Mouse (Mus musculus) cerebellum, adult 9-11 months (tissue): ENCODE data around the gene Fmnl2.
A peak's percentile ranks its signal among the peaks of the same experiment; 100 is the strongest.

Experiments
- DNase-seq: peaks from one replicate; pipeline ENCODE4 v3.0.0; 2022

Fmnl2 gene

GRCm38 (mm10) chr2:52918094-52918493 lies 60.4 kb downstream of the Fmnl2 start:
- DNase-seq: no peak

DNA sequence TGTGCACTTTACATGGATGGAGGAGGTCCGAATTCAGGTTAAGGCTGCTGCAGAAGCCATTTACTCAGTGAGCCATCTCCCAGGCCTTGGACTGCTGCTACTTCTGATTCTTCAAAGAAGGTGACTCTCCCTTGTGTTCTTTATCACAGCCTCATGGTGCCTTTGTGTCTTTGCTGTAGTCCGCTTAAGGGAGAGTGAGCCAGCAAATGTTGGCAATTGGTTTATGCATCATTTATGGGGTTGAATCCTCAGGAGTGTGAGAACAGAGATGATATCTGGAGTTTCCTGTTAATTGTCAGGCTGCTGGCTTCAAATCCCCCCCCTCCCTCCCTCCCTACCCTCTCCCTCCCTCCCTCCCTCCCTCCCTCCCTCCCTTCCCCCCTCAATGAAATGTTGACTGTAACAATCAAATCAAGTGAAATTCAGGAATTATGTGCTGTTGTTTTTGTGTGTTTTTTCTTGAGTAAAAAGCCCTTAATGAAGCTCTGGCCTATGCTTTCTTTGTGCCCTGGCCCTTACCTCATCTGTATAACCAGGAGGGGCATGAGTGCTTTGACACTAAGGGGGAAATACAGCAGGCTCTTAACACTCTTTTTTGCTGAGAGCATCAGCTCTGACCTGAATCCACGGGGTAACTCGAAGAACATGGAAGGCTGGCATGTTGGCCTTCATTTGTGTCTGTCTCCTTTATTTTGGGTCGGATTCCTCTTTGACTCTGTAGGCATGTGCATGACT lies 63.2 kb downstream of the Fmnl2 start:
- DNase-seq: no peak

DNA sequence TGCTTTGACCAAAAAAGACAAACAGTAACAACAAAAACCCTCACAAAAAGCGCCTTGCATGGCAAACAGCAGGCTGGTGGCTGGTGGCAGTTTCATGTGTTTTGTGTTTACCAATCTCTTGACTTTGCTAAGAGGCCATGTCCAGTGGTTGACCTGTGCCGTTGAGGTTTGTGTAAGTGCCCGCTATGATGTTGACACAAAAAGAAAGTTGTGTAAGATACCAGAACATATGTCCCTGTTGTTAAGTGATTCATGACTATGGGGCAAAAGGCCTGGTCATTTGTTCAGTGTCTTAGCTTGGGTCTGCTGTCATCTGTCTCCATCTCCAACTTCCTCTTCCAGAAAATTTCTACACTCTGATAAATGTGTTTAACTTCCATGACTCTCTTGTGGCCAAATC lies 67.4 kb downstream of the Fmnl2 start:
- DNase-seq: no peak

DNA sequence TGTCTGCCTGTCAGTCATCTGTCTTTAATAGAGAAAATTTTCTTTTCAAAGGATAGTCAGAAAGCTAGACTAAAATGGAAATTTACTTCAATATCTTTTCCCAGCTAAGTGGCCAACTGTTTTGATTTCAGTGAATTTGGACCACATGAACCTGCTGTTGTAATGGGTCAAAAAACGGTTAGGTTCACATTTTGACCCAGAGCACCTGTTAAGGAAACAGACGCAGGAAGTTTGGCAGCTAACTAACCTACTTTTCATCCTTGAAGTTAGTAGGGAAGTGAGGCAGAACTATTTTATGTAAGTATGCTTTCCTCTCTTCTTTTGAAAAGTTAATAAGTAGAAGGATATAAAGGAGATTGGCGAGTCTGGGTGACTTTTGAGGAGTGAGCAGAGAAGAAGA lies 69.7 kb downstream of the Fmnl2 start:
- DNase-seq: no peak

DNA sequence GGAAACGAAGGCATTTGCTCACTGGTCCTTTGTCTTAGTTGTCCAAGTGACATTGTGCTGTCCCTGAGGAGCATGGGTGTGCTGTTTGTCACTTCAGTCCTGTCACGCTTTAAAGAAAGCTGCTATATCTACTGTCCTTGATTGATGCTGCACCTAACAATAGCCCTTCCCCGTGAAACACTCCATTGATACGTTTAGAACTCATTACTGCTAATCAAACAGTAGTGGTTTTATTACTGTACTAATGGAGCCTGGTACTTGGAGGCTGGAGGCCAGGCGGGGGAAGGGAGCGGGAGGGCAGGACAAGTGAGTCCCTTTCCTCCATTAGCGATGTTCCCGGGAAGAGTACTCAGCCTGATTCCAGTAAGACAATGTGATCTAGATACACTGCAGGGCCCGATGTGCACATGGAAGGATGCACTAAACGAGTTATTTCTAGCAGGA lies 70.2 kb downstream of the Fmnl2 start:
- DNase-seq: no peak

GRCm38 (mm10) chr2:52928401-52928800 lies 70.7 kb downstream of the Fmnl2 start:
- no peak for DNase-seq

DNA sequence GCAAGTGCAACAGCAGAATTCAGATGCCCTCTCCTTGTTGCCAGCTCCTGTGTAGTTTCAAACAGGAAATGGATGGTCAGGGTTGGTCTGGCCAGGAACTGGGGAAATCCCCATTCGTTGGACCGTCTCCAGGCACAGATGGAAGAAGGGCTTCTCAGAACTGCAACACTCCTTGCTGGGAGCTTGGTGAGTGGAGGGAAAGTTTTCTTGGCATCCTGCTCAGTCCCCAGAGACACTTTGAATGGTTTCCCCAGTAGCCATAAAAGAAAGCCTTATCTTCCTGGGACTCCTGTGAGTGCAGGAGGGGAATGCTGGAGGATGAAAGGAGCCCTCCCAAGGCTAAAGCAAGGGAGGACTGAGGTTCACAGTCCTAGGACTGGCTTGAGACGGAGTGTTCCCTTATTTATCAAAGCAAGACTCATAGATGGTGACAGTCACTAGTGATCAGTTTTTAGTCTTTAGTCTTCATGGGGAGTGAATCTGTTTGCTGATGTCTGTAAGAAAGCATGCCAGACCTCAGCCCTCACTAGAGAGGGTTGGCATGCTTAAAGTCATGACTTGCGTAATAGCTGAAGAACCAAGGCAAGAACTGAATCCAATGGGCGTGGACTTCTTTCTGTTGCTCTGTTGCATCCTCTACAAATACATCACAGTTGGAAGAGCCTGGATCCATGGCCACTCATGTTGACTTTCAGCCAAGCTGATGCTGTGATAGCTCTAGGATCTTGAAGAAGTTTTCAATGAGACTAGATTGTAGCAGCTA lies 72.6 kb downstream of the Fmnl2 start:
- DNase-seq: peak; percentile 79

- no peak for DNase-seq
Observed at GRCm38 (mm10) chr2:52931315-52931714, 73.7 kb downstream of the Fmnl2 start.

DNA sequence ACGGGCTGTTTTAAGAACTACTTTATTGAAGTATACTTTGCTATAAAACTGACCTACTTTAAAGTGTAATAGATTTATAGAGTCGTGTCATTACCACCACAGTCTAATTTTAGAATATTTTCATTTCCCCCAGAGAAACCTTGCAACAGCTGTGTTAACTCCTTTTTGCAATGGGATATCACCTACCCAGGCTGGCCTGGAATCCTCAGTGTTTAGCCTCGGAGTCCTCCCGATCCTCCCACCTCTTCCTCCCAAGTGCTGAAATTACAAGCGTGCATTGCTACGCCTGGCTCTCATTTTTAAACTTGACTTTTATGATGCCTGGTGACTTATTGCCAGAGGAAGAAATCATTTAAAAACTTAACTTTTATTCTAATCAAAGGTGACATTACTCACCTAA lies 78.2 kb downstream of the Fmnl2 start:
- no peak for DNase-seq

- DNase-seq: no peak
Observed at GRCm38 (mm10) chr2:52938351-52939074, 80.9 kb downstream of the Fmnl2 start.

DNA sequence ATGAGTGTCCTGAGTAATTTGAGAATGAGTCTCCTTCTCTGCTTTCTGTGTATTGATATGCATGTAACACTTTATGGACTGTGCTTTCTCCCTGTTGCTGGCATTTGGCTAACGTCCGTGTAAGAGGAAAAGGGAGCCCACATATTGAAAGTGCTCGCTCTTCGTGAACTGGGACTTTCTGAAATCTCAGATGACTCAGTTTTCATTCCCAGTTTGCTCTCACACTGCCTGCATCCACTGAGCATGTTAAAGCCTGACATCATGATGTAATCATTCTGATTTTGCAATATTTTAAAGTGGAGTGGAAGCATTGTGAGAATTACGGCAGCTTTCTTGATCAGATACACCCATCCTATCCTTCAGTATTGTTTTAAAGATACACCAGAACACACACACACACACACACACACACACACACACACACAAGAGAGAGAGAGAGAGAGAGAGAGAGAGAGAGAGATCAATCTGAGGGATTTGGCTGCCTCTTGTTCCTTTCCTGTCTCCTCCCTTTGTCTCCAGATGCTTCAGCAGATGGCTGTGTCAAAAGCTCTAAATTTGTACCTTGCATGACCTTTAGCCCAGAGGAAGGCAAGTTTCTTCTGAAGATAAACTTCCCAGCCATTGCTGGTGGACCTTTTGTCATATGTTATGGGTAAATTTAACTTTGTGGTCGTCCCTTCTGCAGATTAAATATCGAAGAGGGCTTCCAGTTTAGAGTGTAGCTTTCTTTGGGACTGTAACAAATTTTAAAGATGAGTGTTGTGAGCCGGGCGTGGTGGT lies 86.2 kb downstream of the Fmnl2 start:
- peak; percentile 63 for DNase-seq

DNA sequence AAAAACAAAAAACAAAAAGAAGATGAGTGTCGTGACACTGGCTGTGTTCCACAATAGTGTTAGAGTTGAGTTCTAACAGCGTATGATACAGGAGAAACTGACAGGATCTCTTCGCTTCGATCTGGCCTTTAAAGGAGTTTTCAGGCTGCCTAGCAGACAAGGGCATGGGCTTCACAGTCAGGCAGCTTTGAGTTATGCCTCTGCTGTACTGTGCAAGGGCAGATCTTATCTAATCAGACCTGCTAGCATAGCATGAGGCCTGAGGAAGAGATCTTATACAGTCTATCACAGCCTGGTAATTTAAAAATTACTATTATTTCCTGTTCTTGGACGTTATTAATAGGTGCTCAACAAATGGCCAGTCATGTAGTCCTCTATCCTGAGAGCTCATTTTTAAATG lies 86.9 kb downstream of the Fmnl2 start:
- no peak for DNase-seq

- DNase-seq: no peak
Observed at GRCm38 (mm10) chr2:52946074-52946473, 88.4 kb downstream of the Fmnl2 start.

DNA sequence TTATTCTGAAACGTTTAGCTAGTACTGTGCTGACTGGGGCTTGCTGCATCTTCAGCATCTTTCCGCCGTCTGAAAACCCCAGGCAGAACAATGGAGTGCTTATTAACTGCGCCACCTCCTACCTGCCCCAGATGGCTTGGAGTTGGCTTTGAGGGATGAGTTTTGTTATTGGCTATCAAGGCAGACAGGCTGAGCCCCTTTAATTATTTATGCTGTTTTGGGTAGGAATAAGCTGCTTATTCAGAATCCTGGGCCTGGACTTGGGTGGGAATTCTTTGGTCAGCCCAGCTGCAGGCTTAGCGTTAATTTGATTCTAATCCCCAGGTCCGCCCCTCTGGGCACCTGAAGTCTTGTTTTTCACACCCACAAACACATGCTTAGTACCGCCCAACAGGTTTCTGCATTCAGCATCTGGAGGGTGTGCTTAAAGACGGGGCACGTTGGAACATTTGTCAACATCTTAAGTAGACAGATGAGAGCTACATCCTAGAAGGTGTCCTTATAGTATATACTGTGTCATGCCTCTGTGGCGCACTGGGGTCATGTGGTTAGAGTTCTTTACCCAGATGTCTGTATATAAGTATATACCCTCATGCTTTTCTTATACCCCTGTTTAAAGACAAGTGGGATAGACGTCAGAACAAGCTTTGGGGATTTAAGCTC lies 89.0 kb downstream of the Fmnl2 start:
- no peak for DNase-seq

DNA sequence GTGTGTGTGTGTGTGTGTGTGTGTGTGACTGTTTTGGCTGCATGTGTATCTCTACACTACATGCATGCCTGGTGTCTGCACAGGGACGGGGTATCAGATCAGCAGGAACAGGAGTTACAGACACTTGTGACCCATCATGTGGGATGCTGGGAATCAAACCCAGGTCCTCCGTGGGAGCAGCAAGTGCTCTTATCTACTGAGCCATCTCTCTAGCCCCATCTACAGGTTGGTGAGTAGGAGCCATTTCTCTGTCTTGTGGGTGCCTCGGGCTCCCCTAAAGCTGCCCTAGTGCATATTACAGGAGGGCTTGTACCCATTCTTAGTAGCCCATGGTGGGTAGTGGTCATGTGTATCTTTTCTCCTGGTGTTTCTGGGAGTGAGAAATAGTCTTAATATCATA lies 90.7 kb downstream of the Fmnl2 start:
- no peak for DNase-seq

GRCm38 (mm10) chr2:52949556-52949955 lies 91.9 kb downstream of the Fmnl2 start:
- DNase-seq: no peak

DNA sequence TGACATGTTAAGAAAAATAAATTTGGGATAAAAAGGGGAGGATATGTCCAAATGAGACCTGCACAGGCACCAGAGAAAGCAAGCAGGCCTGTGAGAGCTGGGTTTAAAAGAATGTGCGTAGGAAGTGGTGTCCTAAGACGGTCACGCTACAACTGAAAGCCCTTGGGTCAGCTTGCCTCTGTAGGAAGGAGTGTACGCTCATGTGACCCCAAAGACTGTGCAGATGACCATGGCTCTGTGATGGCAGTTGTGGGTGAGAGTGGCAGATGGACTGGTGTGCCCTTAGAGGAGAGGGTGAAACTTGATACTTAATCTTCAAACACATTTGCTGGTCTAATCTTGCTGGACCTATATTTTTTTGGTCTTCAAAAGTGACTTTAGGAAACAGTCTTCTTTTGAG lies 92.6 kb downstream of the Fmnl2 start:
- DNase-seq: no peak

GRCm38 (mm10) chr2:52952202-52952730 lies 94.6 kb downstream of the Fmnl2 start:
- no peak for DNase-seq

GRCm38 (mm10) chr2:52955090-52955489 lies 97.4 kb downstream of the Fmnl2 start:
- peak; percentile 53 for DNase-seq

DNA sequence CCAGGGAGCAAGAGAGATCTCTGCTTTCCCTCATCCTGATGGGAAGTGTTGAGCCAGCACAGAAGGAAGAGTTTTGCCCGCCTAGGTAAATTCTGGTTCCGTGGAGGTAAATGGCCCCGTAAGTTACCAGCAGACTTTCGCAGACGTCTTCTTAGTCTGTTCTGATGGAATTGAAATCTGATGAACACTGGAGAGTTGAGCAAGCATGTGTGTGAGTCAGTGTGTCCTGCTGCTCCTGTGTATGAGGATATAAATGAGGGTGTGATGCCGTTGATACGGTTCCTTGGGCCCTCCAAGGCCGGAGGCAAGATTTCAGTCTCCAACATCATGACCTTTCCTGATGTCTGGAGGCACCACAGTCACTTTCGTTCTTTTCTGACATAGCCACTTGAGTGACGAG lies 98.2 kb downstream of the Fmnl2 start:
- DNase-seq: no peak

- DNase-seq: no peak
Observed at GRCm38 (mm10) chr2:52957771-52958534, 100.3 kb downstream of the Fmnl2 start.
